Mouse (Mus musculus): Measurements from ENCODE around the gene Gm21083.
"Not testable (repeated sequence)": the region's sequence is repeated elsewhere in the genome, so short reads cannot be mapped to it uniquely, and the experiment has no call there.

Gene Gm21083

GRCm38 (mm10) chr5:15577033-15577432 is at the start of gene Gm21083:
Gene Gm21083 (plus strand): TSS chr5:15577333.
- not testable (repeated sequence) for DNase-seq (ENCODE audit: low spot score in 2 of 2)

- not testable (repeated sequence) for DNase-seq (ENCODE audit: low spot score in 2 of 2)
Measured at GRCm38 (mm10) chr5:15529122-15529521, 48.0 kb upstream of the Gm21083 start, which contains the start of gene Gm21190. Gene Gm21190 (minus strand): TSS chr5:15529222.

GRCm38 (mm10) chr5:15548642-15549041 is 28.5 kb upstream of the Gm21083 start:
- not testable (repeated sequence) for DNase-seq (ENCODE audit: low spot score in 2 of 2)

- DNase-seq (ENCODE audit: low spot score in 2 of 2), result not testable (repeated sequence)
Measured at GRCm38 (mm10) chr5:15549134-15549533, 28.0 kb upstream of the Gm21083 start.

GRCm38 (mm10) chr5:15549606-15550005 is 27.5 kb upstream of the Gm21083 start:
- DNase-seq (ENCODE audit: low spot score in 2 of 2), result not testable (repeated sequence)

GRCm38 (mm10) chr5:15558654-15559053 is 18.5 kb upstream of the Gm21083 start:
- DNase-seq (ENCODE audit: low spot score in 2 of 2), result not testable (repeated sequence)

- DNase-seq (ENCODE audit: low spot score in 2 of 2), result not testable (repeated sequence)
Measured at GRCm38 (mm10) chr5:15561425-15562264, 15.5 kb upstream of the Gm21083 start.

- not testable (repeated sequence) for DNase-seq (ENCODE audit: low spot score in 2 of 2)
Measured at GRCm38 (mm10) chr5:15573735-15574134, 3.4 kb upstream of the Gm21083 start.

- not testable (repeated sequence) for DNase-seq (ENCODE audit: low spot score in 2 of 2)
Measured at GRCm38 (mm10) chr5:15586351-15586750, 9.2 kb downstream of the Gm21083 start.

- not testable (repeated sequence) for DNase-seq (ENCODE audit: low spot score in 2 of 2)
Measured at GRCm38 (mm10) chr5:15588291-15588690, 11.2 kb downstream of the Gm21083 start.

- DNase-seq (ENCODE audit: low spot score in 2 of 2), result not testable (repeated sequence)
Measured at GRCm38 (mm10) chr5:15590635-15591034, 13.5 kb downstream of the Gm21083 start.

GRCm38 (mm10) chr5:15591577-15591976 is 14.4 kb downstream of the Gm21083 start:
- not testable (repeated sequence) for DNase-seq (ENCODE audit: low spot score in 2 of 2)

- not testable (repeated sequence) for DNase-seq (ENCODE audit: low spot score in 2 of 2)
Measured at GRCm38 (mm10) chr5:15598831-15599230, 21.7 kb downstream of the Gm21083 start.

GRCm38 (mm10) chr5:15600342-15600741 is 23.2 kb downstream of the Gm21083 start:
- not testable (repeated sequence) for DNase-seq (ENCODE audit: low spot score in 2 of 2)

GRCm38 (mm10) chr5:15601481-15601880 is 24.3 kb downstream of the Gm21083 start:
- not testable (repeated sequence) for DNase-seq (ENCODE audit: low spot score in 2 of 2)

- not testable (repeated sequence) for DNase-seq (ENCODE audit: low spot score in 2 of 2)
Measured at GRCm38 (mm10) chr5:15601960-15602359, 24.8 kb downstream of the Gm21083 start.

- not testable (repeated sequence) for DNase-seq (ENCODE audit: low spot score in 2 of 2)
Measured at GRCm38 (mm10) chr5:15602424-15602947, 25.4 kb downstream of the Gm21083 start.

GRCm38 (mm10) chr5:15603008-15603407 is 25.9 kb downstream of the Gm21083 start:
- not testable (repeated sequence) for DNase-seq (ENCODE audit: low spot score in 2 of 2)

- not testable (repeated sequence) for DNase-seq (ENCODE audit: low spot score in 2 of 2)
Measured at GRCm38 (mm10) chr5:15603585-15603984, 26.5 kb downstream of the Gm21083 start.

GRCm38 (mm10) chr5:15606677-15607076 is 29.5 kb downstream of the Gm21083 start:
- DNase-seq (ENCODE audit: low spot score in 2 of 2), result peak in 1 of 2 experiments; percentile 15

GRCm38 (mm10) chr5:15610695-15611094 is 33.6 kb downstream of the Gm21083 start:
- DNase-seq (ENCODE audit: low spot score in 2 of 2), result not testable (repeated sequence)

GRCm38 (mm10) chr5:15616195-15616594 is 39.1 kb downstream of the Gm21083 start:
- not testable (repeated sequence) for DNase-seq (ENCODE audit: low spot score in 2 of 2)

GRCm38 (mm10) chr5:15618764-15619163 is 41.6 kb downstream of the Gm21083 start, which contains the start of gene Speer4d:
Gene Speer4d (plus strand): TSS chr5:15619064.
- not testable (repeated sequence) for DNase-seq (ENCODE audit: low spot score in 2 of 2)
